Mouse (Mus musculus) myocyte (in vitro differentiated cells): ENCODE results near the gene Pdia3.

ENCODE experiments used
- CEBPB ChIP-seq: IDR thresholded peaks from 2 replicates; pipeline ENCODE4 v1.6.1; 2011; ENCODE audit warnings: mild to moderate bottlenecking, moderate library complexity; ENCODE audit not compliant: poor library complexity, insufficient read depth, severe bottlenecking
- E2F4 ChIP-seq: IDR thresholded peaks from one replicate; pipeline ENCODE4 v1.6.1; 2011; ENCODE audit warnings: mild to moderate bottlenecking, control low read depth, moderate library complexity; ENCODE audit not compliant: insufficient read depth
- MAX ChIP-seq: IDR thresholded peaks from one replicate; pipeline ENCODE4 v1.6.1; 2011; ENCODE audit warnings: low read depth, mild to moderate bottlenecking, control low read depth
- MYOD1 ChIP-seq, 3 experiments: IDR thresholded peaks; one replicate each; pipeline ENCODE4 v1.6.1; 2011; ENCODE audit warnings: control low read depth in 2 of 3, low read depth in 2 of 3, mild to moderate bottlenecking in 2 of 3, moderate library complexity in 1 of 3; ENCODE audit not compliant: insufficient read length in 2 of 3, control insufficient read depth in 1 of 3
- MYOG ChIP-seq, 3 experiments: IDR thresholded peaks; one replicate each; pipeline ENCODE4 v1.6.1; 2011; ENCODE audit warnings: control low read depth in 2 of 3, low read depth in 2 of 3, mild to moderate bottlenecking in 2 of 3; ENCODE audit not compliant: insufficient read length in 2 of 3, control insufficient read depth in 1 of 3, insufficient read depth in 1 of 3
- POLR2A ChIP-seq: IDR thresholded peaks from one replicate; pipeline ENCODE4 v1.6.1; 2011; ENCODE audit warnings: low read depth, mild to moderate bottlenecking, control low read depth, moderate library complexity; ENCODE audit not compliant: insufficient read length
- POLR2AphosphoS2 ChIP-seq: IDR thresholded peaks from one replicate; pipeline ENCODE4 v1.6.1; 2011; ENCODE audit warnings: low read depth, control low read depth; ENCODE audit not compliant: insufficient read length
- REST ChIP-seq: IDR thresholded peaks from one replicate; pipeline ENCODE4 v1.6.1; 2011; ENCODE audit warnings: mild to moderate bottlenecking, control low read depth, moderate library complexity; ENCODE audit not compliant: insufficient read depth, insufficient read length
- SRF ChIP-seq: IDR thresholded peaks from one replicate; pipeline ENCODE4 v1.6.1; 2011; ENCODE audit warnings: low read depth; ENCODE audit not compliant: control insufficient read depth, insufficient read length
- TCF12 ChIP-seq: IDR thresholded peaks from one replicate; pipeline ENCODE4 v1.6.1; 2011; ENCODE audit warnings: mild to moderate bottlenecking, control low read depth; ENCODE audit not compliant: poor library complexity, insufficient read depth, severe bottlenecking
- TCF3 ChIP-seq: IDR thresholded peaks from one replicate; pipeline ENCODE4 v1.6.1; 2011; ENCODE audit warnings: low read depth, control low read depth; ENCODE audit not compliant: insufficient read length
- USF1 ChIP-seq: IDR thresholded peaks from one replicate; pipeline ENCODE4 v1.6.1; 2011; ENCODE audit warnings: low read depth, mild to moderate bottlenecking, control low read depth, moderate library complexity

GRCm38 (mm10) chr2:121415591-121415990 is 2.0 kb downstream of the Pdia3 start:
- TF ChIP-seq SRF, result no peak
- no peak for TF ChIP-seq POLR2A
- TF ChIP-seq TCF3, result no peak
- no peak for TF ChIP-seq POLR2AphosphoS2
- TF ChIP-seq USF1, result no peak
- no peak for TF ChIP-seq CEBPB
- TF ChIP-seq MYOG (IDR thresholded peaks at IDR 0.05; ENCODE audit: control insufficient read depth in 1 of 3, insufficient read depth in 1 of 3, insufficient read length in 2 of 3, low read depth in 2 of 3), result no peak
- no peak for TF ChIP-seq MAX
- no peak for TF ChIP-seq MYOD1 (IDR thresholded peaks at IDR 0.05; ENCODE audit: control insufficient read depth in 1 of 3, insufficient read length in 2 of 3, low read depth in 2 of 3)
- no peak for TF ChIP-seq E2F4
- no peak for TF ChIP-seq TCF12
- no peak for TF ChIP-seq REST
